Mouse (Mus musculus) cerebellum, adult 11-12 months (tissue): ENCODE measurements at regions not wholly inside any gene's neighbourhood (a gene's known extent, or its start where the extent isn't known, plus 50 kb on each side); places are given as distances from the start of the nearest gene placed in this dataset.
"Not testable (repeated sequence)": the region's sequence is repeated elsewhere in the genome, so short reads cannot be mapped to it uniquely, and the experiment has no call there.

Experiments
- DNase-seq: peaks from one replicate; pipeline ENCODE4 v3.0.0; 2022

DNA sequence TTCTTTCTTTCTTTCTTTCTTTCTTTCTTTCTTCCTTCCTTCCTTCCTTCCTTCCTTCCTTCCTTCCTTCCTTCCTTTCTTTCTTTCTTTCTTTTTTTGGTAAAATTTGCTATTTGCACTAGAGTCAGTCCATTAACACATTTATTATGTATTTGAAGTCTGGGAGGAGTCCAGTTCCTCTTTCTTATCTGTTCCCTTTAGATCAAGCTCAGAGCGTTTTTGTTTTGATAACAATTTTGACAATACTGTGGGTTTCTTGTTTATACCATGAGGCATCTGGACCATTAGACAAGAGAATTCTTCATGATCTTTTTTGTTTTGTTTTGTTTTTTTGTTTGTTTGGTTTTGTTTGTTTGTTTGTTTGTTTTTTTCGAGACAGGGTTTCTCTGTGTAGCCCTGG is 52.3 kb upstream of the Cttnbp2 start:
- DNase-seq, result not testable (repeated sequence)

DNA sequence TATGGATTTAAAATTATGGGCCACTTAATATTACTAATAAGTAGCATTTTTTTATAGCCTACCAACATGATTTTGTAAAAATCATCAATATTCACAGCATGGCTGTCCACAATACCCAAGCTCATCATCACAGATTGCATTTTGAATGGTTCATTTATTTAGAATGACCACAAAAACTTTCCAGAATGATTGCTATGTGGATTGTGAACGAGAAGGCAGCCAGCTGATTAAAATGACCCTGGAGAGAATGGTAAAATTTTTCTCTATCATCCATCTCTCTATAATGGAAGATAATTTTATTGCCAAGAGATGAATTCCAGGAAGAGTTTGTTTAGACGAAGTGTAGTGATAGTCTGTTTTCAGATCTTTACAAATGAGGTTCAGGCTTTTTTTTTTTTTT is 54.6 kb upstream of the Cttnbp2 start:
- DNase-seq, result no peak

GRCm38 (mm10) chr6:18578501-18578900 is 63.9 kb upstream of the Cttnbp2 start:
- peak; percentile 11 for DNase-seq

- no peak for DNase-seq
These were observed 74.8 kb upstream of the Cttnbp2 start for GRCm38 (mm10) chr6:18589436-18589835.

DNA sequence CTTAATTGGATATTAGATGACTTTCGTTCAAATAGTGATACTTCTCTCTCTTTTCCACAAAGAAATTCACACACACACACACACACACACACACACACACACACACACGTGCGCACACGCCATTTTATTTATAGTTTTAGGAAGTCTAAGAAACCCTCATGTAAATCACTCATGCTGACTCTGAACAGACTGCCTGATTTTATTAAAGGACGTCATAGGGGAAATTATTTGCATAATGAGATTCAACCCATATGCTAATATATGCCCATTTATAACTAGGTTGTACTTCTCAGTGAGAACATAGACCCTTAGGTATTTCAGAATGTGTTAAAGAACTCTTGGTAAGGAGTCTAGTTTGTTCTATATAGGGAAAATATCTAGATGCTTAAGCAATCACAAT is 82.0 kb upstream of the Cttnbp2 start:
- DNase-seq, result no peak

- no peak for DNase-seq
These were observed 85.0 kb upstream of the Cttnbp2 start for GRCm38 (mm10) chr6:18599626-18600025.

- DNase-seq, result no peak
These were observed 87.3 kb upstream of the Cttnbp2 start for GRCm38 (mm10) chr6:18601926-18602325.

- no peak for DNase-seq
These were observed 107.0 kb upstream of the Cttnbp2 start for GRCm38 (mm10) chr6:18621372-18622262.

DNA sequence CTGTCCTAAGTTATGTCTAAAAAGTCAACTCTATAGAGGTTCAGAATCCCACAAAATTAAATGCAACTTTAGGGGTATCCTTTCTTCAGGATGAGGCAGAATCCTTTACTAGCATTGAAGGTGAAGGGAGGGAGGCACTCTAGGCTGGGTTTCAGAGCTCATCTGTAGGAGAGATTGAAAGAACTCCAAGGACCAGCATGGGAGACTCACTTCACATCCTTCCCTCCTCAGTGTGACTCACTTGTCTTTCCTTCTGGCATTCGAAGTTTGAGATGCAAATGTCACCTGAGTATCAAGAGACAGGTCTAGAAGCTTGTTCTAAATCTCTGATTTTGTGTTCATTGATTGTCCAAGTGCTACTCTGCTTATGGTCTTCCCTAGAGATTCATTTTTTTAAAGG is 113.9 kb upstream of the Cttnbp2 start:
- DNase-seq, result no peak

GRCm38 (mm10) chr6:18633540-18634200 is 119.0 kb upstream of the Cttnbp2 start:
- DNase-seq, result no peak

- peak; percentile 75 for DNase-seq
These were observed 125.2 kb upstream of the Cttnbp2 start for GRCm38 (mm10) chr6:18639712-18640383.

GRCm38 (mm10) chr6:18648898-18649591 is 134.4 kb upstream of the Cttnbp2 start:
- no peak for DNase-seq

- DNase-seq, result no peak
These were observed 136.7 kb upstream of the Cttnbp2 start for GRCm38 (mm10) chr6:18651319-18651718.

DNA sequence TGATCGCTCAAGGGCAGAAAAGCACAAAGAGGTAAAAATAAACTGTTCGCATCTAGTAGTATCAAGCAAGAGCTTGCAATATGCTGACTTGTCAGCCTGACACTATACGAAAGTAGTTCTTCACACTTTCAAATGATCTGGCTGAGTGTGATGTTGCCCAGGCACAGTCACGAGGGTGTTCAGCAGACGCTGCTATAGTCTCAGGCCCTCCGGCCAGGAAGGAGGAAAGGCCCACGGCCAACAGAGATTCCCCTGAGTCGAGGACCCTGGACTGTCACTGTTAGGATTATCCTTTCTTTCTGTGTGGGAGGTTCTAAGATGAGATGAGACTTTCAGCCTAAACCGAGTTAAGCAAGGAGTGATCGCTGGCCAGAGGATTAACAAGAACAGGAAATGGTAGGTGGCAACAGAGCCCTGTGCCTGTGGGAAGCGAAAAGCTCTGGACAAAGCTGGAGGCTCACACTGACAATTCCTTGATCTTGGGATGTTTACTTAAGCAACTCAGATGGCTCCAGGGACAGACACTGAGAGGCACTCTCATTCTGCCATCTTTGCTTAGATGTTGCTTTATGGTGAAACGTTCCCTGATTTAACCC is 137.5 kb upstream of the Cttnbp2 start:
- no peak for DNase-seq

- no peak for DNase-seq
These were observed 139.6 kb upstream of the Cttnbp2 start for GRCm38 (mm10) chr6:18654275-18654674.

GRCm38 (mm10) chr6:18656202-18656601 is 141.6 kb upstream of the Cttnbp2 start:
- DNase-seq, result no peak

- DNase-seq, result no peak
These were observed 142.2 kb upstream of the Cttnbp2 start for GRCm38 (mm10) chr6:18656772-18657401.

DNA sequence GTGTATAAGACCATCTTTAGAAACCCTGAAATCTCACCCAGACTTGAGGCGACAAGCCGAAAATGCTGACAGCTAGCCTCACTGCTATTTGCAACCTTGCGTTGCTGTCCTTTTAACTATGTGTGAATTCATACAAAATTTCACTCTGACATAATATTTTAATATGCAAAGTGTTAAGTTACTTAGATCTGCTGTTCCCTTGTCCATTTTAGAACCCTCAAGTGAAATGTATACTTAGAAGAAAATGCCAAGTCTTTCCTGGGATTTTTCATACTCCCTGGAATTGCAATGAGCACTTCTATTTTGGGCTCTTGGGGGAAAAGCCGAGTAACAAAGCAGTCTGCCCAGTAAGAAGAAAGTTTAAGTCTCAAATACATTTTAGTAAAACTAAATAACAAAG is 150.0 kb upstream of the Cttnbp2 start:
- no peak for DNase-seq

DNA sequence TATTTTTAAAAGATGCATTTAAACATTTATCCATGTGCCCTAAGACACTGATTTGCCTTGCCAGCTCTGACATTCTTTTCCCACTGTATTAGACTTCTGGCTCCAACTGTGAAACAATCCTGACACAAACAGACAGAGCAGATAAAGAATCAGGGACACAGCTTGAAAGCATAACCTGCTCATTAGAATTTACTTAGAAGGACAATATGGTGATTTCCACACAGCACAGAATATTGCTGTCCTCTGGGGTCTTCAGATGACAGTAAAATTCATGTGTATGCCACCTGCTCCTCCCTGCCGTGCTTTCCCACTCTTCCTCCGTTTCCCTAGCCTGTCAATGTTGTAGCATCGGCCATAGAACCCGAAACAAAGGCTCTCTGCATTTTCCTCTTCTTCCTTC is 151.3 kb upstream of the Cttnbp2 start:
- no peak for DNase-seq

DNA sequence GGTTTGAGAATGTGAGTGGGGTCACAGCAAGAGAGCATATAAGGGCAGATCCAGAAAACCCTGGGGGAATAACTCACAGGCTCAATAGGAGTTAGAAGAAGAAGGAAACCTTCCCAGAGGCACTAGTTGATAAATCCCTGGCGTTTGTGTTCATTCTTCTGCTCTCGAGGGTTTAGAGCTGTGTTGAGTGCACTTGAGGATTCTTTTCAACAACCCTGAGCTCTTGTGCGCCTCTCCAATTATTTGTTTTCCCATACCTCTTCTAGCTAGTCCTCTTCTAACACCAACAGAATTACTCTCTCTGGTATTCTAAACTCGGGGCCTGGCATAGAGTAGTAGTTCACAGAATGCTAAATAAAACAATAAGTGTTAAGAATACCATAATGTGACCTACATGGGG is 151.9 kb upstream of the Cttnbp2 start:
- DNase-seq, result no peak

DNA sequence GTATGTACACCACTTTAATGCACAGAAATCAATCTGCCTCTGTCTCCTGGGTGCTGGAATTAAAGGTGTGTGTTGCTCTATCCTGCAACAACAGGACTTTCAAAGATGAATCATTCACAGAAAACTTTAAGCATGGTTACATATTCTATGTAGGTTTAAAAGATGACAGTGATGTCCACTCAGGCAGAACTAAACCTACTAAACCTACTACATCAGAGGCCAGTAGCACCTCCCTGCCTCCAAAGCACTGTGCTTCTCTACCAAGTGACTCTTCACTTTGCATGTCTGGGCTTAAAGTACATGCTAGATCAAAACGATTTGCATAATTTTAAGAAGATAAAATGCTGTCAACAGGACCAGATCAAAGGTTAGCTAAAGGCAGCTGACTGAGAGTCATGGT is 156.0 kb upstream of the Cttnbp2 start:
- DNase-seq, result no peak

- DNase-seq, result no peak
These were observed 160.1 kb upstream of the Cttnbp2 start for GRCm38 (mm10) chr6:18674584-18675250.
